Mouse (Mus musculus): ENCODE results near the gene Rps6kb1.

GRCm38 (mm10) chr11:86591931-86592616, 47.5 kb upstream of the Rps6kb1 start:
- no peak for TF ChIP-seq MAFK (IDR thresholded peaks at IDR 0.05; ENCODE audit: insufficient replicate concordance, low read length)
- TF ChIP-seq POLR2A (IDR thresholded peaks at IDR 0.05; ENCODE audit: low read depth, low read length), result no peak
- TF ChIP-seq EP300 (IDR thresholded peaks at IDR 0.05; ENCODE audit: low read length), result no peak
- TF ChIP-seq ELF1 (IDR thresholded peaks at IDR 0.05; ENCODE audit: low read depth, low read length), result no peak
- TF ChIP-seq JUN (IDR thresholded peaks at IDR 0.05; ENCODE audit: insufficient read depth, low read depth, low read length), result no peak
- TF ChIP-seq PAX5 (IDR thresholded peaks at IDR 0.05; ENCODE audit: low read length), result no peak
- no peak for TF ChIP-seq MAX (IDR thresholded peaks at IDR 0.05; ENCODE audit: low read length)
- no peak for TF ChIP-seq TCF12 (IDR thresholded peaks at IDR 0.05; ENCODE audit: low read depth, low read length)
- TF ChIP-seq MEF2A (IDR thresholded peaks at IDR 0.05; ENCODE audit: borderline replicate concordance, low read depth, low read length), result no peak
